Mouse (Mus musculus) hindbrain, embryonic 11.5 days (tissue): Measurements from ENCODE around the gene Gpn3. TPM values are rescaled to one million over a fixed set of nuclear protein-coding genes. Genes with fewer than 3 reads are reported as not detected.
A peak's percentile ranks its signal among the peaks of the same experiment; 100 is the strongest.
"Not testable (repeated sequence)": the region's sequence is repeated elsewhere in the genome, so short reads cannot be mapped to it uniquely, and the experiment has no call there.

Experiments
- ATAC-seq: fragments of 200-750 bp; cut with Nextera tagmentation; 2 replicates; pipeline ENCODE4 v1.8.0; 2017; ENCODE audit warnings: mild to moderate bottlenecking, moderate TSS enrichment, moderate library complexity; ENCODE audit not compliant: low FRiP score
- DNase-seq: peaks from one replicate; pipeline ENCODE4 v3.0.0-alpha.2; 2015; ENCODE audit warnings: low spot score
- H3K27ac ChIP-seq: fragments of 300-500 bp; sonication (generic); 2 replicates; pipeline ENCODE4 v1.5.1; 2014; ENCODE audit warnings: mild to moderate bottlenecking, low read depth, low read length
- H3K27me3 ChIP-seq: fragments of 300-500 bp; sonication (generic); 2 replicates; pipeline ENCODE4 v1.6.1; 2014; ENCODE audit warnings: mild to moderate bottlenecking, low read length, moderate library complexity, mixed read lengths; ENCODE audit not compliant: control insufficient read depth, insufficient read depth
- H3K36me3 ChIP-seq: fragments of 300-500 bp; sonication (generic); 2 replicates; pipeline ENCODE4 v1.6.1; 2014; ENCODE audit warnings: mild to moderate bottlenecking, low read length, moderate library complexity, mixed read lengths; ENCODE audit not compliant: control insufficient read depth, insufficient read depth
- H3K4me1 ChIP-seq: fragments of 300-500 bp; sonication (generic); replicated peaks from 2 replicates; pipeline ENCODE4 v1.6.1; 2014; ENCODE audit warnings: low read length, mixed read lengths; ENCODE audit not compliant: control insufficient read depth, insufficient read depth
- H3K4me2 ChIP-seq: fragments of 300-500 bp; sonication (generic); replicated peaks from 2 replicates; pipeline ENCODE4 v1.6.1; 2014; ENCODE audit warnings: mild to moderate bottlenecking, low read depth, low read length
- H3K4me3 ChIP-seq: fragments of 300-500 bp; sonication (generic); 2 replicates; pipeline ENCODE4 v1.5.1; 2014; ENCODE audit warnings: low read depth, low read length
- H3K9ac ChIP-seq: fragments of 300-500 bp; sonication (generic); 2 replicates; pipeline ENCODE4 v1.6.1; 2014; ENCODE audit warnings: low read depth, low read length
- H3K9me3 ChIP-seq: fragments of 300-500 bp; sonication (generic); 2 replicates; pipeline ENCODE4 v1.6.1; 2016; ENCODE audit warnings: low read length; ENCODE audit not compliant: control insufficient read depth
- WGBS: fragments of 180-500 bp; shearing (Covaris S2); extraction: QIAGEN DNeasy Blood & Tissue Kit; methylation state at CpG from one replicate; pipeline ENCODE4 v1.1.7; 2014; 5-methylcytosine and 5-hydroxymethylcytosine counted together
- polyA plus RNA-seq: library from polyadenylated mRNA; unstranded; fragments of >200 nt; fragmentation: Nextera tagmentation; extraction: Ambion mirVana; gene quantifications from 2 replicates; pipeline ENCODE4 v1.2.1, GENCODE M21; 2014

The Gpn3 gene
- polyA plus RNA-seq, 1 experiment from 2014 or later: 63.5 TPM

GRCm38 (mm10) chr5:122405537-122405936 is 33.9 kb downstream of the Gpn3 start:
- Histone ChIP-seq H3K9me3 (no peaks in the 10 kb centered on the region), H3K9ac (no peak overlapping the region), H3K36me3 (peaks cover 14% of the 10 kb centered on the region), H3K4me1 (no peaks in the 10 kb centered on the region), H3K4me3 (no peak overlapping the region), H3K27me3 (no peaks in the 10 kb centered on the region), H3K4me2 (no peak overlapping the region), H3K27ac (no peak overlapping the region)
- DNase-seq: no peak
- no peak for ATAC-seq
- 96% methylated on average over 10 of the region's 10 CpGs for WGBS

DNA sequence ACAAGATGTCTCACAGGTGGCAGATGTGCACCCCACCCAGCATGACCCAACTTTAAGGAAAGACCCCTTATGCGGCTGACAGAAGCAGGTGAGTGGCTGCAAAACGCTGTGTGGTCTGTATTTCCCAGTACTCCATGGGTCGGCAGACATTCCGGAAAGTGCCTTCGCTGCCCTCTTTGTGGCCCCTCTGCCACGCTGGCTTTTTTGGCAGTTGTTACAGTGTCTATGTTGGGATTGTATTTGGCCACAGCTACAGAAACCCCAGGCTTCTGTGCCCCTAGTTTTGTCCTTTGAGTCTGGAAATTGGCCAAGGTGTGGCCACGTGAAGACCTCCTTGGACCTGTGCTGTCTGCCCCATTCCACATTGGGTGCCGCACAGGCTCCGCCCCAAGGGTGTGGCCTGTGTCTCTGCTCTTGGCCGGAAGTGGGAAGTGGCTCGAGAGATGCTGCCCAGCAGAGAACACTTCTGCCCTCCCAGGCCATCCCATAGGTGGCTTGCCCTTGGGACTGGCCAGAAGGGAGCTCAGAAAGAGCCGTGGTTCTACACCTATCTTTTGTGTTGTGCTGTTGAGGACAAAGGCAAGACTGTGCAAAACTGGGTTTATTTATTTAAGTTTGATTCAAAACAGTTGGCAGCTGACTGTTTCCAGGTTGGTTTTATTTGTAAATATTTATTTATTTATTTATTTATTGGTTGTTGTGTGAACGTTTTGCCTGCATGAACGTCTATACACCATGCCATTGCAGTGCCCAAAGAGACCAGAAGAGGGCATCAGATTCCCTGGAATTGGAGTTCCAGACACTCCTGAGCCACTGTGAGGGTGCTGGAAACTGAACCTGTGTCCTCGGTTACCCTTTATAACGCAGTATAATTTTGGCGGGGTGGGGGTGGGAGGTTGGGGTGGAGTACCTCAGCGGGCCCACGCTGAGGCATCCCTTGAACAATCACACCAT is 38.3 kb downstream of the Gpn3 start:
- no peak for ATAC-seq
- no peaks in the 10 kb centered on the region for H3K9me3 ChIP-seq
- no peak overlapping the region for H3K4me2 ChIP-seq
- H3K27ac ChIP-seq: no peak overlapping the region
- WGBS: 84% methylated on average over 19 of the region's 19 CpGs
- H3K4me1 ChIP-seq: no peaks in the 10 kb centered on the region
- no peaks in the 10 kb centered on the region for H3K27me3 ChIP-seq
- peaks cover 9% of the 10 kb centered on the region; the same call in 1 of the 2 replicates for H3K36me3 ChIP-seq
- H3K9ac ChIP-seq: no peak overlapping the region
- DNase-seq: no peak
- no peak overlapping the region for H3K4me3 ChIP-seq

DNA sequence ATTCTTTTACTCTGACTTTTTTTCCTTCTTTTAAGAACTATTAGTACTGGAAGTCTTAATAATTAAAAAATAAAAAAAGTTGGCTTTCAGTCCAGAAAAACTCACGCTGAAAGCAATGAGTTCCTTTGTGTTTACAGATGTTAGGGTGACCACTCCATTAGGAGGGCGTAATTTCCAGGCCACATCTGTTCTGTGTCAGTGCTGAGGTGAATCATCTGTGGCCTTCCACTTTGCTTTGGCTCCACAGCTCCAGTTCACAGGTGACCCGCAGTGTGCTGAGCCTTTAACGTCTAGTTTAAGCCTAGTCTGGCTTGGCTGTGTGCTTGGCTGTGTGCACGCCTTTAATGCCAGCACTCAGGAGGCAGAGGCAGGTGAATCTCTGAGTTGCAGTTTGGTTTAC is 40.2 kb downstream of the Gpn3 start:
- Histone ChIP-seq H3K4me1 (no peaks in the 10 kb centered on the region), H3K9me3 (no peaks in the 10 kb centered on the region), H3K4me3 (no peak overlapping the region), H3K9ac (no peak overlapping the region), H3K27ac (no peak overlapping the region), H3K36me3 (0 out of 2 replicates have a peak, but pooled peaks cover 2% of the 10 kb centered on the region), H3K4me2 (no peak overlapping the region), H3K27me3 (no peaks in the 10 kb centered on the region)
- WGBS: 86% methylated on average over 5 of the region's 5 CpGs
- ATAC-seq: no peak
- no peak for DNase-seq

DNA sequence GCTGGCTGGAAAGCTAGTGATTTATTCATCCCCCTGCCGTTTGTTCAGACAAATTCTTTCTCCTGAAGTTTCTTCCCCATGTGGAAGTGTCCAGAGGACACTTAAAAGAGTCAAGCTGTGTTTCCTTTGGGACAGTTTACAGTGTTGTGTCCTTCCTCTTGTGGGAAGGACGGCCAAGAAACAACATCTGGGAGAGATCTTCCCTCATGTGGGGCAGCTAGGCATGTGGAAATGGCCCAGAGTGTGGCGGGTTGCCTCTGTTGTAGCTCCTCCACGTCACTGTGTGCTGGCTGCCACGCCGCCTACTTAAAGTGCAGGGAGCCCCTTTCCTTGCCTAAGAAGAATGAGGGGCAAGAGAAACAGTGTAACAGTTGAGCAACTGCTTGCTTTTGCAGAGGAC is 41.1 kb downstream of the Gpn3 start:
- WGBS: 75% methylated on average over 6 of the region's 6 CpGs
- no peak for ATAC-seq

GRCm38 (mm10) chr5:122414351-122414750 is 42.7 kb downstream of the Gpn3 start:
- DNase-seq: no peak
- H3K4me1 ChIP-seq: no peaks in the 10 kb centered on the region
- no peaks in the 10 kb centered on the region for H3K27me3 ChIP-seq
- no peaks in the 10 kb centered on the region for H3K9me3 ChIP-seq
- no peak overlapping the region for H3K27ac ChIP-seq
- 0 out of 2 replicates have a peak, but pooled peaks cover 2% of the 10 kb centered on the region for H3K36me3 ChIP-seq
- 94% methylated on average over 5 of the region's 5 CpGs for WGBS
- no peak for ATAC-seq
- H3K9ac ChIP-seq: no peak overlapping the region
- no peak overlapping the region for H3K4me3 ChIP-seq
- H3K4me2 ChIP-seq: no peak overlapping the region

More for the DNA sequence above, 41.1 kb downstream of the Gpn3 start:
- no peak overlapping the region for H3K27ac ChIP-seq
- H3K27me3 ChIP-seq: no peaks in the 10 kb centered on the region
- no peak overlapping the region for H3K4me2 ChIP-seq
- H3K9ac ChIP-seq: no peak overlapping the region
- H3K9me3 ChIP-seq: no peaks in the 10 kb centered on the region
- H3K4me1 ChIP-seq: no peaks in the 10 kb centered on the region
- 0 out of 2 replicates have a peak, but pooled peaks cover 2% of the 10 kb centered on the region for H3K36me3 ChIP-seq
- DNase-seq: no peak
- no peak overlapping the region for H3K4me3 ChIP-seq

DNA sequence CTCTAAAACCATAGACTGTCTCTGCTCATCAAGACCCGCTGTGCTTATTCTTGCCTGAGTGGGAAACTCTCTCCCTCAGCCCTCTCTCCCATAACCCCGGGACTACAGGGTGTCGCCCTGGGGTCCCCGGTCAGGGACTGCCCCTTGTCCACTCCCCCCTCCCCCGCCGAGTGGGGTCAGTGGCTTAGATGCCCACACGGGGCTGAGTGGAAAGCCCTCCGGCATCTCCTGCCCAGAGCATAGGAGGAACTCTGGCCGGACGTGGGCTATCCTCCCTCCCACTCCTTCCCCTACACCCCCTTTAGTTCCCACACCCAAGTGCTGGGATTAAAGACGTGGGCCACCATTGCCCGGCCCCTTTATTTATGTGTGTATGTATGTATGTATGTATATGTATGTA is 43.8 kb downstream of the Gpn3 start:
- Histone ChIP-seq H3K4me2 (no peak overlapping the region), H3K36me3 (no peaks in the 10 kb centered on the region), H3K4me1 (no peaks in the 10 kb centered on the region), H3K9me3 (no peaks in the 10 kb centered on the region), H3K4me3 (no peak overlapping the region), H3K27ac (no peak overlapping the region), H3K9ac (no peak overlapping the region), H3K27me3 (no peaks in the 10 kb centered on the region)
- ATAC-seq: no peak
- WGBS: 83% methylated on average over 12 of the region's 12 CpGs
- no peak for DNase-seq

- ATAC-seq, DNase-seq, H3K9me3 ChIP-seq, H3K9ac ChIP-seq, H3K4me1 ChIP-seq, H3K4me3 ChIP-seq, H3K27me3 ChIP-seq, H3K4me2 ChIP-seq, H3K27ac ChIP-seq, H3K36me3 ChIP-seq: not testable (repeated sequence)
- 62% methylated on average over 4 of the region's 4 CpGs for WGBS
Measured at GRCm38 (mm10) chr5:122420676-122421075, 49.0 kb downstream of the Gpn3 start.

GRCm38 (mm10) chr5:122421271-122422068 is 49.8 kb downstream of the Gpn3 start, which contains the start of gene Anapc7:
Gene Anapc7 (plus strand): TSS chr5:122421693.
- Histone ChIP-seq H3K4me3 (peak within 1 kb of the TSS; percentile 99), H3K4me2 (peak within 1 kb of the TSS; percentile 81), H3K36me3 (no peaks in the 10 kb centered on the region), H3K27ac (peak within 1 kb of the TSS; percentile 82), H3K27me3 (no peaks in the 10 kb centered on the region), H3K4me1 (no peaks in the 10 kb centered on the region), H3K9me3 (no peaks in the 10 kb centered on the region), H3K9ac (peak within 1 kb of the TSS; percentile 94)
- peak; percentile 2; the same call in 1 of the 2 replicates for ATAC-seq
- DNase-seq: no peak
- WGBS: 26% methylated on average over 17 of the region's 17 CpGs
